Mouse (Mus musculus) ES-Bruce4 (cell line): Measurements from ENCODE around the gene Fez1. TPM values are rescaled to one million over a fixed set of nuclear protein-coding genes. Genes with fewer than 3 reads are reported as not detected.

Experiments
- H3K27ac ChIP-seq: 2 replicates; pipeline ENCODE4 v1.5.1; 2012; ENCODE audit warnings: low read length, inconsistent platforms; ENCODE audit not compliant: insufficient read depth
- H3K27me3 ChIP-seq: 2 replicates; pipeline ENCODE4 v1.6.1; 2012; ENCODE audit warnings: mild to moderate bottlenecking, low read length, inconsistent platforms; ENCODE audit not compliant: control insufficient read depth, poor library complexity, insufficient read depth, severe bottlenecking
- H3K36me3 ChIP-seq: 2 replicates; pipeline ENCODE4 v1.6.1; 2012; ENCODE audit warnings: inconsistent platforms, mild to moderate bottlenecking, low read length, moderate library complexity; ENCODE audit not compliant: control insufficient read depth, poor library complexity, insufficient read depth, severe bottlenecking
- H3K4me1 ChIP-seq: one replicate; pipeline ENCODE4 v1.8.1; 2011; ENCODE audit warnings: low read length; ENCODE audit not compliant: control insufficient read depth, insufficient read depth
- H3K4me3 ChIP-seq: 2 replicates; pipeline ENCODE4 v1.5.1; 2011; ENCODE audit warnings: low read depth, mild to moderate bottlenecking, low read length
- H3K9ac ChIP-seq: 2 replicates; pipeline ENCODE4 v1.6.1; 2012; ENCODE audit warnings: low read depth, mild to moderate bottlenecking, inconsistent platforms; ENCODE audit not compliant: poor library complexity, severe bottlenecking
- H3K9me3 ChIP-seq: replicated peaks from 2 replicates; pipeline ENCODE4 v1.6.1; 2012; ENCODE audit warnings: mild to moderate bottlenecking, low read length, inconsistent platforms; ENCODE audit not compliant: control insufficient read depth, poor library complexity, insufficient read depth, severe bottlenecking
- CTCF ChIP-seq: IDR thresholded peaks from one replicate; pipeline ENCODE4 v1.8.1; 2011; ENCODE audit warnings: low read depth, low read length
- EP300 ChIP-seq: IDR thresholded peaks from 2 replicates; pipeline ENCODE4 v1.6.1; 2011; ENCODE audit warnings: low read depth, low read length; ENCODE audit not compliant: insufficient read depth
- POLR2A ChIP-seq: IDR thresholded peaks from one replicate; pipeline ENCODE4 v1.8.1; 2011; ENCODE audit warnings: low read length; ENCODE audit not compliant: insufficient read depth
- polyA plus RNA-seq: library from polyadenylated mRNA; stranded (reverse); fragments of >200 nt; gene quantifications from 2 replicates; pipeline ENCODE4 v1.2.4, GENCODE M21; 2011; ENCODE audit warnings: low read depth; ENCODE audit not compliant: missing spikeins, insufficient read depth, insufficient read length

Gene Fez1
- polyA plus RNA-seq = 2.4 and 3.6 TPM in 2 replicates

GRCm38 (mm10) chr9:36821644-36822000 is at the start of gene Fez1:
Fez1 (plus strand) TSS chr9:36821864.
- Histone ChIP-seq H3K27me3 (no peaks in the 10 kb centered on the region), H3K36me3 (no peaks in the 10 kb centered on the region), H3K27ac (peak within 1 kb of the TSS; percentile 84), H3K4me3 (no peak within 1 kb of the TSS), H3K9me3 (no peaks in the 10 kb centered on the region), H3K9ac (0 out of 2 replicates have a peak within 1 kb of the TSS, but pooled peaks have one; percentile 10), H3K4me1 (peaks cover 1% of the 10 kb centered on the region)
- no peak for TF ChIP-seq EP300
- TF ChIP-seq CTCF = no peak
- no peak for TF ChIP-seq POLR2A

- Histone ChIP-seq H3K36me3 (peaks cover 94% of the 10 kb centered on the region), H3K27me3 (no peaks in the 10 kb centered on the region), H3K4me1 (no peaks in the 10 kb centered on the region), H3K9me3 (no peaks in the 10 kb centered on the region), H3K4me3 (no peak overlapping the region), H3K9ac (no peak overlapping the region), H3K27ac (no peak overlapping the region)
- TF ChIP-seq POLR2A (no peak), EP300 (no peak), CTCF (no peak)
These were observed 37.7 kb upstream of the Fez1 start for GRCm38 (mm10) chr9:36783921-36784320.

GRCm38 (mm10) chr9:36792191-36792590 is 29.5 kb upstream of the Fez1 start:
- H3K27me3 ChIP-seq = no peaks in the 10 kb centered on the region
- H3K36me3 ChIP-seq = peaks cover 63% of the 10 kb centered on the region
- H3K9ac ChIP-seq = no peak overlapping the region
- no peaks in the 10 kb centered on the region for H3K9me3 ChIP-seq
- H3K4me1 ChIP-seq = no peaks in the 10 kb centered on the region
- TF ChIP-seq EP300 = no peak
- TF ChIP-seq POLR2A = no peak
- TF ChIP-seq CTCF = no peak
- H3K4me3 ChIP-seq = no peak overlapping the region
- H3K27ac ChIP-seq = peak overlapping the region; percentile 22; the same call in 1 of the 2 replicates

GRCm38 (mm10) chr9:36794487-36794886 is 27.2 kb upstream of the Fez1 start:
- Histone ChIP-seq H3K9me3 (no peaks in the 10 kb centered on the region), H3K27ac (peak overlapping the region; percentile 41), H3K4me3 (peak overlapping the region; percentile 53), H3K4me1 (no peaks in the 10 kb centered on the region), H3K36me3 (peaks cover 40% of the 10 kb centered on the region), H3K27me3 (no peaks in the 10 kb centered on the region), H3K9ac (peak overlapping the region; percentile 99; the same call in 1 of the 2 replicates)
- no peak for TF ChIP-seq POLR2A
- TF ChIP-seq EP300 = peak; percentile 78; the same call in 1 of the 2 replicates

- no peaks in the 10 kb centered on the region for H3K9me3 ChIP-seq
- TF ChIP-seq EP300 (no peak), CTCF (no peak), POLR2A (no peak)
- H3K27me3 ChIP-seq = no peaks in the 10 kb centered on the region
- peak overlapping the region; percentile 99 for H3K9ac ChIP-seq
- H3K36me3 ChIP-seq = peaks cover 30% of the 10 kb centered on the region
- H3K4me1 ChIP-seq = no peaks in the 10 kb centered on the region
- H3K27ac ChIP-seq = peak overlapping the region; percentile 38; the same call in 1 of the 2 replicates
- H3K4me3 ChIP-seq = peak overlapping the region; percentile 66
These were observed 26.1 kb upstream of the Fez1 start for GRCm38 (mm10) chr9:36795556-36795955.

GRCm38 (mm10) chr9:36796224-36796623 is 25.4 kb upstream of the Fez1 start:
- H3K27me3 ChIP-seq = no peaks in the 10 kb centered on the region
- peak overlapping the region; percentile 99 for H3K9ac ChIP-seq

More at GRCm38 (mm10) chr9:36796224-36796623, 25.4 kb upstream of the Fez1 start:
- no peak for TF ChIP-seq CTCF
- TF ChIP-seq POLR2A = no peak
- TF ChIP-seq EP300 = no peak
- H3K9me3 ChIP-seq = no peaks in the 10 kb centered on the region
- no peaks in the 10 kb centered on the region for H3K4me1 ChIP-seq
- H3K4me3 ChIP-seq = peak overlapping the region; percentile 98
- peaks cover 23% of the 10 kb centered on the region for H3K36me3 ChIP-seq
- H3K27ac ChIP-seq = peak overlapping the region; percentile 76
